Mouse (Mus musculus) embryo, embryonic 10 days (tissue): ENCODE measurements at regions not wholly inside any gene's neighbourhood (a gene's known extent, or its start where the extent isn't known, plus 50 kb on each side); places are given as distances from the start of the nearest gene placed in this dataset.
A peak's percentile ranks its signal among the peaks of the same experiment; 100 is the strongest.

Source experiments
- DNase-seq: peaks from one replicate; pipeline ENCODE4 v3.0.0-alpha.2; 2015; ENCODE audit warnings: low spot score

DNA sequence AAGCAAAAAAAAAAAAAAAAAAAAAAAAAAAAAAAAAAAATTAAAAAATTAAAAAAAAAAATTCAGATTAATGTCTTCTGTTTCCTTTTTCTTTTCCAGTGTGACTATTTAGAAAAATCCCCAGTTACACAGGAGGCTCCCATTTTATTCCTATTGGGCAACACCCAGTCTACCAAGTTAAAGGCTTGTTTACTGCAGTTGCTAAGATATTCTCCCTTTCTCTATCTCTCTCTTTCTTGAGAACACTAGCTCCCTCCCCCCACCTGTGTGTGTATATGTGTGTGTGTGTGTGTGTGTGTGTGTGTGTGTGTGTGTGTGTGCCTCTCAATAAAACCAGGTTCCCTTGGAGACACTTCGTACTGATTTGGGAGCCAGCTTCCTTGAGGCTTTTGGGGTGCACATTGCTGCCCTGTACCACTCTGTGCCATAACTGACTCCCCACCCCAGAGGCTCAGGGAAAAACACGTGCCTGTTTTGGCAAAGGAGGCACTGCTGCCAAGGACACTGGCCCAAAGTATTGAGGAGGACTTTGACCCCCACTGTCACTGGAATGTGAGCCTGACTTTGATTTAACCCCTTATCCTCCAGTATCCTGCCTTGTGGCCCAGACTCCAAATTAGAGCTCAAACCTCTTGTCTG is 50.3 kb downstream of the Anapc15-ps start:
- peak; percentile 61 for DNase-seq

GRCm38 (mm10) chr10:95620796-95621195 is 52.5 kb downstream of the Anapc15-ps start:
- no peak for DNase-seq

DNA sequence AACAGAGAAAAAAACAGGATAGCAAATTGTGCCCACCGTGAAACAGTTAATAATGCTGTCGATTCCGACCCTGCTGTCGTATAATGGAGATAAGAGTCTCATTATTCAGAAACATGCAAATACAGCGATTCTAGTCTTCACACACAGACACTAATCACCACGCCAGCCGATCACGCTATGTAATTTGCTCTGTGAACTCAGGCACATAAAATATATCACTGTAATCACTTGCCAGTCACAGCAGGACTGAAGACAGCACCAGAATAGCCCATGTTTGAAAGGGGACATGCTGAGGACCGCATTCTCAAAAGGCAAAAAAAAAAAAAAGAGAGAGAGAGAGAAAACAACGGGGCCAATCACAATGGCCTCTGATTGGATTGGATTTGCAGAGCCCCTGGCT is 53.6 kb downstream of the Anapc15-ps start:
- no peak for DNase-seq

DNA sequence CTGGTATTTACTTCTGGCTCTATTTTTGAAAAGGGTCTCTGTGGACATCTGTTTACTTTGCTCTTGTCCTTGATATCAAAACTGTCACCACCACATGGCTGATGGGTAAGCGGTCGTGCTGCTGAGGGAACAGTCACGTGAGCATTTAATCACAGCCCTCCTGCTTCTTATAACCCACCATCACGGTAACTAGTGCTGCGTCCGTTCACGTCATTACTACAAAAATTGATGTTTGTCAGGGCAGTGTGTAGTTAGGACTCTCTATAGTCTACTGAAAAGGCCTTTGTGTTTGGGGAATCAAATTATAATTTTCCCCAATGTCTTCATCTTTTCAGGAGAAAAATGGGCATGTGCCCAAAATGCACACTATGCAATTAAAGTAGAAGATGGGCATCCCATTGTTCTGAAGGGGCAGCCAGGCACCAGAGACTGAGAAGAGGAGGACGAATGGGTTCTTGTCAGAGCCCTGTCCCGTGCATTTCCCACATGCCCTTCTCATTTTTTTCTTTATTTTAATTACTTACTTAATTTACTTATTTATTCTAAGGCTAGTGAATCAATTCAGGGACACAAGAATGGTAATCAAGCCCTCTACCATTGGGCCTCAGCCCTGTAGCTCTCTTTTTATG is 54.6 kb upstream of the Nudt4 start:
- DNase-seq, result no peak

DNA sequence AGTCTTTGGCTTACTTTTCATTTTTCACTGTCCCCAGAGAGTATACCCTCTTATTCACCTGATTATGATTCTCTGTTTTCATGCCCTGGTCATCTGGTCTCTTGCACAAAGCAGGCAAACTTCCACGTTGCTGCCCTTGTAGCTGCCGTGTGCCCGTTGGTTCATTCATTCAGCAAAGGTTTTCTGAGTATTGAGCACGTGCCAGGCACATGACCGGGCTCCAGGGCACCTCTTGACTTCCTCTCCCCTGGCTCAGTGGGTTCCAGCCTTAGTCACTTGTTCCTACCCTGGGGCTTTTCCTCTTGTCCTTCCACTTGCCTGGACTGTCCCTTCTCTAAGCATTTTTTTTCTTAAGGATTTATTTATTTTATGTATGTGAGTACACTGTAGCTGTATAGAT is 52.9 kb upstream of the Nudt4 start:
- DNase-seq, result no peak

DNA sequence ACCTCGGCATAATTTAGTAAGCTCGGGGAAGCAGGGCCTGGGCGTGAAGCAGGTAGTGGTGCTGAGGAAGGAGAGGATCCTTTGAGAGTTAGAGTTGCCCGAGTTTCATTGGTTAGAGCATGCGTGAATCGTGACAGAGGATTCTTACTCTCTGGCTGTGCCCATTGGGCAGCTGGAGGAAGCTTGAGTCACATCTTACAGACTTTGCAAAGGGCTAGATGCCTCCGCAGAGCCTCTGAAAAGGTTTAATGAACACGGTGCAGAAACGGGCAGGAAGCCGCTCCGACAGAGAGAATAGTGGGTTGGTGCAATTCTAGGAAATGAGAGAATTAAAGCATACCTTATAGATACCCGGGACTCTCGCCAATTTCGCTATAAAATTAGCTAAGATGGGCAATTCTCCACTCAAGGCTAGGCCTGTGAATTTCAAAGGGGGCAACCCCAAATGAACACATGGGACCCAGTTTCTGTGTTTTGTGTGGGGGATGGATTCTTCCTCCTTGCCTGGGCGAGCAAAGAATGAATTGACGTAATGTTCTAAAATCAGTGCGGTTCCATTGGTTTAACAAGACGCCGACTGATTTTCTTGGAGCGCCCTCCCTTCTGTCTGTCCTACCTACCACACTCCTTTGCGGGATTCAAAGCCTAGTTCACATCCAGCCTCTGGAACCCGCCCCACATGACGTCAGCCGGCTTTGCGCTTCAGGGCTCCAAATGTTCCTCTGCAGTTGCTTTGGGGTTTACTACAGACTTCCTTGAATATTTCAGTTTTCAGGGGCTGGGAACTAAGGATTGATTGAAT is 52.1 kb upstream of the Nudt4 start:
- no peak for DNase-seq
